Mouse (Mus musculus) heart, adult 2 months (tissue): Measurements from ENCODE around the gene Zfp800. TPM values are rescaled to one million over a fixed set of nuclear protein-coding genes. Genes with fewer than 3 reads are reported as not detected.

Source experiments
- DNase-seq, 2 experiments: peaks; one replicate each; pipeline ENCODE4 v3.0.0; 2021
- H3K27ac ChIP-seq: fragments of 200-600 bp; 2 replicates; pipeline ENCODE4 v1.8.1; 2022
- H3K27me3 ChIP-seq: fragments of 200-500 bp; 2 replicates; pipeline ENCODE4 v1.6.1; 2012; ENCODE audit warnings: mild to moderate bottlenecking, low read length, inconsistent platforms, mixed read lengths; ENCODE audit not compliant: control insufficient read depth, insufficient read depth
- H3K36me3 ChIP-seq: fragments of 200-500 bp; 2 replicates; pipeline ENCODE4 v1.6.1; 2012; ENCODE audit warnings: low read length, inconsistent platforms; ENCODE audit not compliant: control insufficient read depth, insufficient read depth
- H3K4me1 ChIP-seq: fragments of 200-500 bp; 2 replicates; pipeline ENCODE4 v1.6.1; 2011; ENCODE audit warnings: low read length; ENCODE audit not compliant: control insufficient read depth, insufficient read depth
- H3K4me3 ChIP-seq: fragments of 200-600 bp; 2 replicates; pipeline ENCODE4 v1.8.1; 2022
- H3K79me2 ChIP-seq: fragments of 200-500 bp; replicated peaks from 2 replicates; pipeline ENCODE4 v1.6.1; 2012; ENCODE audit warnings: mild to moderate bottlenecking, inconsistent platforms, low read length, moderate library complexity, mixed read lengths; ENCODE audit not compliant: control insufficient read depth, insufficient read depth
- H3K9ac ChIP-seq: fragments of 200-500 bp; 2 replicates; pipeline ENCODE4 v1.6.1; 2012; ENCODE audit warnings: low read depth, mild to moderate bottlenecking, control low read depth, inconsistent platforms, low read length, mixed read lengths
- CTCF ChIP-seq: fragments of 200-600 bp; IDR thresholded peaks from 2 replicates; pipeline ENCODE4 v1.8.1; 2022; ENCODE audit warnings: antibody characterized with exemption, mild to moderate bottlenecking, moderate library complexity
- EP300 ChIP-seq: fragments of 200-500 bp; IDR thresholded peaks from 2 replicates; pipeline ENCODE4 v1.6.1; 2011; ENCODE audit warnings: low read depth, low read length, control low read depth; ENCODE audit not compliant: insufficient read depth
- POLR2A ChIP-seq: fragments of 200-500 bp; IDR thresholded peaks from 2 replicates; pipeline ENCODE4 v1.6.1; 2011; ENCODE audit warnings: mild to moderate bottlenecking, low read depth, low read length, control low read depth; ENCODE audit not compliant: insufficient read depth
- WGBS: fragments of 180-500 bp; shearing (Covaris S2); methylation state at CpG from one replicate; pipeline ENCODE4 v1.1.7; 2018; 5-methylcytosine and 5-hydroxymethylcytosine counted together
- intact Hi-C: fragments of 180-260 bp; cut with DNase I; formaldehyde crosslinking; loops from one replicate; pipeline ENCODE4 v1.15.1; 2025
- long read RNA-seq: library from polyadenylated mRNA; stranded (forward); transcript quantifications from one replicate; pipeline ENCODE4 v2.0.0, GENCODE M21; 2021
- polyA plus RNA-seq: library from polyadenylated mRNA; depleted of rRNA; stranded (reverse); fragments of >200 nt; gene quantifications from 2 replicates; pipeline ENCODE4 v1.2.3, GENCODE M21; 2012; rRNA removed
- total RNA-seq, 2 experiments: library from RNA; stranded (reverse); gene quantifications; 2 replicates each; pipeline ENCODE4 v1.2.3; 2021

Zfp800 gene
- 10 to 100 TPM in 1 of 2 experiments, 1 to 10 TPM in 1; 9.7 to 11.2 TPM for total RNA-seq
- polyA plus RNA-seq = 1.3 and 1.6 TPM in 2 replicates
- long read RNA-seq, partial matches to known transcripts = 0 of 8 reads
- long read RNA-seq, other reads (novel, unspliced or antisense) = 5 of 8 reads

DNA sequence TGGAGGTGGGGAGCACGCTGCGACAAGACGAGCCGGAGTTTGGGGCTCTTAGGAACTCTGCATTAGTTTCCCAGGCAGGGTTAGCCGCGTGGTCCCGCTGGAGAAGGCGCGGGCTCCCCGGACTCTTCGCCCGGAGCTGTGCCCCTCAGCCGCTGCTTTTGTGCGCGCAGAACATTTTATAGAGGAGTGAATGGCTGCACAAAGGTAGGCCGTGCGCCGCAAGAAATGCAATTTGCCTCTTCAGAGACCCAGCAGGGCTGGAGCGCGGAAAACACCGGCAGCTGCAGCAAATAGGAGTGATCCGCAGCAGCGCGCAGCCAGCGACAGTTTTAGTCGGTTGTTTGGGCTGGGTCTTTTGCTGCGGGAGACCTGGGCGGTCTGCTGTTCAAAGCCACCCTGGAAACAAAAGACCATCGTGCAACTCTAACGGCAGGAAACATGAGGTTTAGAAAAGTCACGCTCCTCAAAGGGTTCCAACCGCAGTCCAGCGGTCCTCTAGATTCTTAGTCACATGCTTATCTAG is at the start of gene Zfp800:
TSS of gene Zfp800 (minus strand) at position 325 of the 523 bp plus-strand sequence.
- H3K27ac ChIP-seq = no peak within 1 kb of the TSS
- H3K27me3 ChIP-seq = peaks cover 3% of the 10 kb centered on the region; the same call in 1 of the 2 replicates
- TF ChIP-seq CTCF (no peak), POLR2A (no peak), EP300 (no peak)
- WGBS = 2% methylated on average over 33 of the region's 33 CpGs
- DNase-seq = peak in 1 of 2 experiments; percentile 33
- intact Hi-C loops = no loop called here
- H3K79me2 ChIP-seq = no peaks in the 10 kb centered on the region
- H3K4me1 ChIP-seq = no peaks in the 10 kb centered on the region
- peak within 1 kb of the TSS; percentile 54 for H3K9ac ChIP-seq
- no peaks in the 10 kb centered on the region for H3K36me3 ChIP-seq
- H3K4me3 ChIP-seq = peak within 1 kb of the TSS; percentile 47

DNA sequence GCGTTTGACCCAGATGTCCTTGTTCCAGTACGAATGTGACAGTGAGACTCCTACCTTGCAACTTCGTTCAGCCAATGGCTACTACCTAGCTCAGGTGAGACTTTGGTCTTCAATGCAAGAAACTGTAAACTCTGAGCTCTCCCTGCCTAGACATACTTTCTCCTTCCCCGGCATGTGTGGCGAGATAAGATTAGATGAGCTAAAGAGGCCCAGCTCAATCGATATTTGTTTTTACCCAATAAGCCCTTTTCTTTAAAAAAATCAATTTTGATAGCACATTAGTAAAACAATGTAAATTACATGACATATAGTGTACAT is 33.7 kb upstream of the Zfp800 start:
- Histone ChIP-seq H3K36me3 (no peaks in the 10 kb centered on the region), H3K9ac (no peak overlapping the region), H3K27ac (no peak overlapping the region), H3K4me3 (no peak overlapping the region), H3K27me3 (no peaks in the 10 kb centered on the region), H3K4me1 (no peaks in the 10 kb centered on the region), H3K79me2 (no peaks in the 10 kb centered on the region)
- TF ChIP-seq POLR2A (no peak), EP300 (no peak), CTCF (no peak)
- intact Hi-C loops = no loop called here
- WGBS = 73% methylated on average over 6 of the region's 6 CpGs
- no peak for DNase-seq

DNA sequence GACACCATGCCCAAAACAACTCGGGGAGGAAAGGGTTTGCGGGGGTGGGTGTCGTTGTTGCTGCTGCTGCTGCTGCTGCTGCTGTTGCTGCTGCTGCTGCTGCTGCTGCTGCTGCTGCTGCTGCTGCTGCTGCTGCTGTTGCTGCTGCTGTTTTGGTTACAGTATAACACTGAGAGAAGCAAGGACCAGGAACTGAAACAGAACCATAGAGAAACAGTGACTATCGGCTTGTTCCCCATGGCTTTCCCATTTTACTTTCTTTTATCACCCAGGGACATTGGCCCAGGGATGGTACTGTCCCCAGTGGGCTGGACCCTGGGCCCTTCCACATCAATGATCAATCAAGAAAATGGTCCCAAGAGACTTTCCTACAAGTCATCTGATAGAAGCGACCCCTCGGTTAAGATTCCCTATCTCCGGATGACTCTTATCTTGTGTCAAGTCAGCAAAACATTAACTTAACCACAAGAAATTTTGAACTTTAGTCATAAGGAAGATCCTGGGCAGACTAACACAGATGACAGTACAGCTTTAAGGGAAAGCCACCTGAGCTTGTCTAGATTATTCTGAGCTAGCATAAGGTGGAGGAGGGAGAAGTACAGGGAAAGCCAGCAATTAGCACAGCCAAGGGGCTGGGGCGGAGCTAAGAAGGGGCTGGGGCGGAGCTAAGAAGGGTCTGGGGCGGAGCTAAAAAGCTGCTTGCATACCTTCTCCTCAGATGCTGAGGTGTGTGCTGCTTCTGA is 33.2 kb upstream of the Zfp800 start:
- intact Hi-C loops = no loop called here
- H3K9ac ChIP-seq = no peak overlapping the region
- no peak for DNase-seq
- no peaks in the 10 kb centered on the region for H3K79me2 ChIP-seq
- H3K27ac ChIP-seq = no peak overlapping the region
- H3K27me3 ChIP-seq = no peaks in the 10 kb centered on the region
- 69% methylated on average over 10 of the region's 10 CpGs for WGBS
- H3K4me3 ChIP-seq = no peak overlapping the region
- H3K4me1 ChIP-seq = no peaks in the 10 kb centered on the region
- H3K36me3 ChIP-seq = no peaks in the 10 kb centered on the region
- TF ChIP-seq EP300 (no peak), POLR2A (no peak), CTCF (no peak)

DNA sequence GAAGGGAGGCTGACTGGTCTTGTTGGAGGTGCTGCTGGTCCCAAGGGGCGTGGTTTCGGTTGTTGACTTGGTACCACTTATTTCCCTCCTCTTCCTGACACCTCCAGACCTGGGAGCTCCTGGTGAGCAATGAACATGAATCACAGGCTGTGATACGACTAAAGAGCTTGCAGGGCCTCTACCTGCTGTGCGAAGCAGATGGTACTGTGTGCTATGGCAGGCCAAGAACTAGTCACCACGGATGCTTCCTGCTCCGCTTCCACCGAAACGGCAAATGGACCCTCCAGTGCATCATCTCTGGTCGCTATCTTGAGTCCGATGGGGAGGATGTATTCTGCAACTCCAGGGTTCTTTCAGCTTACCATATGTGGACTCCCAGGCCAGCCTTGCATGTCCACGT is 32.1 kb upstream of the Zfp800 start:
- Histone ChIP-seq H3K27ac (no peak overlapping the region), H3K27me3 (no peaks in the 10 kb centered on the region), H3K79me2 (no peaks in the 10 kb centered on the region), H3K4me3 (no peak overlapping the region), H3K4me1 (peaks cover 1% of the 10 kb centered on the region; the same call in 1 of the 2 replicates), H3K9ac (no peak overlapping the region), H3K36me3 (no peaks in the 10 kb centered on the region)
- DNase-seq = no peak
- intact Hi-C loops = no loop called here
- TF ChIP-seq POLR2A (no peak), EP300 (no peak), CTCF (no peak)
- 89% methylated on average over 11 of the region's 11 CpGs for WGBS

DNA sequence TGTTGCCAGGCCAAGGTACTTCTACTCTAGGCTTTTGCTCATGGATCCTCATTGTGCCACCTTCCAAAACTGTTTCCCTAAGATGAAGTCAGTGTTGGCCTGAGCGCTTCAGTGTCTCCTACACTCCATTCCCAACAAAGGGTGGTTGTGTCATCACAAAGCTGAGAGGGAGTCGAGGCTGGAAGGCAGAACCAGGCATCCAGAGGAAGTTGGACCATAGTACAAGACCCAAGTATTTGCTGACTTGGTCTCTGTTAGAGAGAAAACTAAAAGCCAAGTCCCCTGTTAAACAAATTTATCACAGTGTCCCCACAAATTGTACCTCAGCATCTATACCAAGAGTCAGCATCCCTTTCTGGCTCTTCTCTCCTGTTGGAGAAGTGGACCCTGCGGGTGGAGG is 30.5 kb upstream of the Zfp800 start, which contains the start of gene Gcc1:
TSS of gene Gcc1 (minus strand) at position 101 of the 400 bp plus-strand sequence.
- no peaks in the 10 kb centered on the region for H3K36me3 ChIP-seq
- H3K4me3 ChIP-seq = no peak within 1 kb of the TSS
- H3K27ac ChIP-seq = no peak within 1 kb of the TSS
- no peak for TF ChIP-seq CTCF
- TF ChIP-seq EP300 = no peak
- no peak for TF ChIP-seq POLR2A
- peaks cover 7% of the 10 kb centered on the region for H3K4me1 ChIP-seq
- no peak within 1 kb of the TSS for H3K9ac ChIP-seq
- intact Hi-C loops = no loop called here
- no peak for DNase-seq
- 84% methylated on average over 3 of the region's 3 CpGs for WGBS
- H3K27me3 ChIP-seq = no peaks in the 10 kb centered on the region
- H3K79me2 ChIP-seq = peaks cover 2% of the 10 kb centered on the region; the same call in 1 of the 2 replicates

DNA sequence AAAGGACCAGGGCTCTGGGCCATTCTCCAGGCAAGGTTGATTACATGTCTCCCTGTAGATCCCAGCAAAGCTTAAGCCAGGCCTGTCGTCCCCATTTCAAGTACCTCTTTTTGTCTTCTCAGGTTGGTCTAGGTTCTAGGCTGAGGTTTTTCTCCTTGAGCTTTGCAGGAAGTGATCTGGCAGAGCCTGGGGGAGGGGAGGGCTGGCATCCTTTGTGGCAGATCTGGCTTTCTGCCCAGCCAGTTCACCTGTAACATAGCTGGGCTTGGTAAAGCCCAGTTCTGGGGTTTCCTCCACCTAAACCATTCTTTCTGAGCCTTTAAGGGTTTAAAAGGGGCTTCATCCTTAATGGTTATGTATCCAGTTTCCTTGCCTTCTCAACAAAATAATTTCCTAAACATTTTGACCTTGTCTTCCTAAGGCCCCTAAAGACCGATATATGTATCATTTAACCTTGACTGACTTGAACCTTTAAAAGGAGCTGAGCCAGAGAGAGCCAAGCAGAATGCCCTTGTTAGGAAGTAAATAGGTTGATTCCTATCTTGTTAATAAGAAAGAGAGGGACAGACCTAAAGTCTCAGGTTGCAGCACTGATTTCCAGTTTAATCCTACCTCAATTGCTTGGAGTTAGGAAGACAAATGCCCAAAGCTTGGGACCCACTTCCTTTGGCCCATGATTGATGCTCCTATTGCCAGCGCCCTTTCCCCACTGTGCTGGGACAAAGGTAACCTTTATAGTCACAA is 29.5 kb upstream of the Zfp800 start, which contains the start of gene Fscn3:
TSS of gene Fscn3 (plus strand) at position 694 of the 744 bp plus-strand sequence.
- H3K36me3 ChIP-seq = no peaks in the 10 kb centered on the region
- no peak within 1 kb of the TSS for H3K27ac ChIP-seq
- H3K9ac ChIP-seq = no peak within 1 kb of the TSS
- WGBS = 74% methylated on average over 3 of the region's 3 CpGs
- TF ChIP-seq CTCF = no peak
- intact Hi-C loops = no loop called here
- no peaks in the 10 kb centered on the region for H3K27me3 ChIP-seq
- peaks cover 9% of the 10 kb centered on the region for H3K4me1 ChIP-seq
- peaks cover 2% of the 10 kb centered on the region; the same call in 1 of the 2 replicates for H3K79me2 ChIP-seq
- no peak for DNase-seq
- no peak within 1 kb of the TSS for H3K4me3 ChIP-seq
